Mouse (Mus musculus): ENCODE measurements around the gene D430042O09Rik. TPM values are rescaled to one million over a fixed set of nuclear protein-coding genes. Genes with fewer than 3 reads are reported as not detected.

D430042O09Rik gene
- polyA plus RNA-seq, 1 experiment, result 10.4 TPM

DNA sequence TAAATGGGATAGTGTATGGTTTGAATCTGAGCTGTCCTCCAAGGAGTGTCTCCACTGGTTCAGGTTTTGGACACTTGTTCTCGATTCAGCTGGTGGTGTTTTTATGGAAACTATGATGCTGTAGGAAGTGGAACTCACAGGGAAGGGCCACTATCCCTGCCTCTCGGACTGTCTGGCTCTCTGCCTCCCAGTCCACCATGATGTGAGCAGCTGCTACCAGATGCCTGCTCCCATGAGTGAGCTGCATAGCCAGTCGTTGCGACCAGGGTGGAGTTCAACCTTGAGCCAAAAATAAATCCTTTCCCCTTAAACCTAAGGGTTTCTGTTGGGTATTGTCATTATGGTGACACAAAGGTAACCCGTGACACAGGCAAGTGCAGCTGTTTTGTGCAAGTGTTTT, 216.4 kb downstream of the D430042O09Rik start:
- DNase-seq (ENCODE audit: low read depth, low spot score), result no peak
- 52% methylated on average over 5 of the region's 5 CpGs for WGBS

Other genes starting within 250 kb of the D430042O09Rik start
- gene Nsmce1, start 216.3 kb upstream of the D430042O09Rik start, polyA plus RNA-seq (2012; rRNA removed), result 44.5 and 49.9 TPM in 2 replicates
- gene Il4ra, start 155.8 kb upstream of the D430042O09Rik start, polyA plus RNA-seq (2012; rRNA removed), result 43.9 and 64.3 TPM in 2 replicates
- 11.2 and 13.7 TPM in 2 replicates for gene Il21r, start 104.5 kb upstream of the D430042O09Rik start, polyA plus RNA-seq (2012; rRNA removed)
- 23.6 and 30.3 TPM in 2 replicates for gene Gtf3c1, start 108 bp upstream of the D430042O09Rik start, polyA plus RNA-seq (2012; rRNA removed)

All from large intestine, adult 2 months (tissue).